Mouse (Mus musculus) kidney, adult 9 months (tissue): ENCODE measurements around the gene Chd1l.

ENCODE experiments used
- DNase-seq: peaks from one replicate; pipeline ENCODE4 v3.0.0; 2022

The Chd1l gene

GRCm38 (mm10) chr3:97521946-97522731 is 87.9 kb downstream of the Chd1l start:
- DNase-seq: no peak

GRCm38 (mm10) chr3:97519883-97520282 is 90.1 kb downstream of the Chd1l start:
- DNase-seq: no peak

DNA sequence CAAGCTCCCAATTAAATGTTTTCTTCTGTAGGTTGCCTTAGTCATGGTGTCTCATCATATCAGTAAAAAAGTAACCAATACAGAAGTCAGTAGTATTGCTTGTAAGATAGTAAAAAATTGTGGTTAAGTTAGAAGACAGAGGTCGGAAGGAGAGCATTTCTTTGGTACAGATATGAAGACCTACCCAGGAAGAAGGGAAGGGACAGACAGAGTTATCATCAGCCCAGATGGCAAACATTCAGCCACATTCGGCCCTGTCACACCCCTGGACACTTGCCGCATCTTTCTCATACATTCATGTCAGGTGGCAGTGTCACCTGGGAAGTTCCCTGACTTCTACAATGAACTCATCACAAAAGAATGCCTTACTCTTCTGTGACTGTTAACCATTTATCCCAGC is 97.7 kb downstream of the Chd1l start:
- DNase-seq: no peak
